Mouse (Mus musculus): ENCODE measurements at regions not wholly inside any gene's neighbourhood (a gene's known extent, or its start where the extent isn't known, plus 50 kb on each side); places are given as distances from the start of the nearest gene placed in this dataset.
A peak's percentile ranks its signal among the peaks of the same experiment; 100 is the strongest.

DNA sequence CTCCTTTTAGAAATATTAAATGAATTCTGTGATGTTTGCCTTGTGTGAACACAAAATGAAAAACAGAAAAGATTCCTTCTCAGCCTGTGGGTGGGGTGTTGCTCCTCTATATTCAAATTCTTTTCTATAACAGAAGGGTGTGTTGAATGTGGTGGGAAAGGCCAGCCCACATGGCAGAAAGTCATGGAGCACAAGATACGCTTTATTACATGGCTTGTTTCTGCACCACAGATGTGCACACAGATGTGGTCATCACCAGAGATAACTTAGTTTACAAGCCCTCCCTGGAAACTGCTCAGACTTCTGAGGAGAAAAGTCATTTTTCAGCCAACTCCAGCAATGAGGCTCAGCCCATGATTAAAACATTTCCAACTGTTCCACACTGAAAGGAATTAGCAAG, 475.1 kb upstream of the Jag1 start:
- ATAC-seq (ENCODE audit: low FRiP score) (no peak), DNase-seq (ENCODE audit: low spot score) (no peak)
- no peak overlapping the region for H3K27ac ChIP-seq (ENCODE audit: low read depth, low read length)
- no peaks in the 10 kb centered on the region for H3K36me3 ChIP-seq (ENCODE audit: control insufficient read depth, insufficient read depth, low read length)
- no peaks in the 10 kb centered on the region for H3K4me1 ChIP-seq (replicated peaks; ENCODE audit: control insufficient read depth, insufficient read depth, low read length)
- no peak overlapping the region for H3K4me2 ChIP-seq (replicated peaks; ENCODE audit: low read depth, low read length)
- no peak overlapping the region for H3K4me3 ChIP-seq (ENCODE audit: low read depth, low read length)
- H3K9me3 ChIP-seq (ENCODE audit: control insufficient read depth, low read length), result no peaks in the 10 kb centered on the region
- H3K27me3 ChIP-seq (ENCODE audit: control insufficient read depth, insufficient read depth, low read length), result no peaks in the 10 kb centered on the region
- 82% methylated on average over 1 of the region's 1 CpGs for WGBS
- no peak overlapping the region for H3K9ac ChIP-seq (ENCODE audit: low read depth, low read length)

DNA sequence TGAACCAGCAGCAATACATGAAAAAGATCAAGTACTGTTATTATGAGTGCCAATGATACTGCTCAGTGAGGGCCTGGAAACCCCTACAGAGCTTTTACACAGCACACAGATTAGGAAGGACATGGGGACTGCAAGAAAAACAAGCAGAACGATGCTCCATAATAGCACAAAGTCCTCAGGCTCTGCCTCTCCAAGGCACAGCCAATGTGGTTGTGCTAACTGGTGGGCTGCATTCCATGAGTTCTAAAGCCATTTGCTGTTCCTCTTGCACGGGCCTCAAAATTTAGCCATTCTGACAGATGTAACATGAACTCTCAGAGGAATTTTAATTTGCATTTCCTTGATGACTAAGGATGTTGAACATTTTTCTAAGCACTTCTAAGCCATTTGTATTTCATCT, 465.0 kb upstream of the Jag1 start:
- WGBS, result 28% methylated on average over 2 of the region's 2 CpGs
- Histone ChIP-seq H3K36me3 (ENCODE audit: control insufficient read depth, insufficient read depth, low read length) (no peaks in the 10 kb centered on the region), H3K27ac (ENCODE audit: low read depth, low read length) (no peak overlapping the region), H3K4me1 (replicated peaks; ENCODE audit: control insufficient read depth, insufficient read depth, low read length) (no peaks in the 10 kb centered on the region), H3K9me3 (ENCODE audit: control insufficient read depth, low read length) (no peaks in the 10 kb centered on the region), H3K27me3 (ENCODE audit: control insufficient read depth, insufficient read depth, low read length) (no peaks in the 10 kb centered on the region), H3K9ac (ENCODE audit: low read depth, low read length) (no peak overlapping the region), H3K4me3 (ENCODE audit: low read depth, low read length) (no peak overlapping the region), H3K4me2 (replicated peaks; ENCODE audit: low read depth, low read length) (no peak overlapping the region)
- ATAC-seq (ENCODE audit: low FRiP score) (no peak), DNase-seq (ENCODE audit: low spot score) (no peak)

DNA sequence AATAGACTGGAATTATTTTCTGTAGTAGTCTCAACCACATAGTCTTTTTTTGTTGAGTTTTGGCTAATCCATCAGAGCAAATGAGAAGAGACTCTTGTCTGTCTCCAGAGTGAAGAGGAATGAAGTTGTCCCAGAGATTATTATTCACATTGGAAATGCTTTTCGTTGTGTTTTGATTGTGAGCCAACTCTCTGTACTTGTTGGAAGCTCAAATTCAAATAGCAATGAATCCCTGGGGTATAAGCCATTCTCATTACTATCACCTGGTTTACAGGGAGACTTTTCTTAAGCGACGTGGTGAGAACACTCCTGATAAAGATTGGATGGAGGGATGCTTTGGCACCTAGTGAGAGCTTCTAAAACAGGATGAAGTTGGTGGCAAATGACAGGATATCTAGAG, 459.3 kb upstream of the Jag1 start:
- DNase-seq (ENCODE audit: low spot score), result no peak
- 82% methylated on average over 3 of the region's 3 CpGs for WGBS

DNA sequence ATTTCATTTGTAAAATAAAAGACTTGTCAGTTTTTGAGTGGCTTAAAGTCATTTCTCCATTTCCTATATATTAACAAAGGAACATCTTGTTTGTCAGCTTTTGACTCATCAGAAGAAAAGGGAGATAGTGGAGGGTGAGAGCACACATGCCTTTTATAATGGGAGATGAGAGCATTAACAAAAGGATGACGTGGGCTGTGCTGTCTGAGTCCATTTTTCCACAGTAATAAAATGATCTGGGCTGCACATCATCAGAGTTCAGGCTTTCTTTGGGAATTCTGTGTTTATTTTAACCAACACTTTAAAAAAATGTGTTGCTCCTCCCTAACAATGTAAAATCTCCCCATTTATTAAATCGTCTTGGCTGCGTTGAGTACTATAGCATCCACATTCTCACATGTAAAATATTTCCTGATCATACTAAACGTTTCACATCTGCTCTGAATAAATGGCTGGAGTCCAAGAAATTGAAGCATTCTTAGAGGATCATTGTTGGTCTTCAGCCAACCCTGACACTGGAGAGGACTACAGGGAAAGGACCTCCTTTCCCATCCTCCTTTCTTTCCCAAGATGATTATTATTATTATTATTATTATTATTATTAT, 458.5 kb upstream of the Jag1 start:
- WGBS, result 81% methylated on average over 4 of the region's 4 CpGs
- H3K36me3 ChIP-seq (ENCODE audit: control insufficient read depth, insufficient read depth, low read length), result no peaks in the 10 kb centered on the region
- no peaks in the 10 kb centered on the region for H3K4me1 ChIP-seq (replicated peaks; ENCODE audit: control insufficient read depth, insufficient read depth, low read length)
- DNase-seq (ENCODE audit: low spot score), result no peak
- no peaks in the 10 kb centered on the region for H3K27me3 ChIP-seq (ENCODE audit: control insufficient read depth, insufficient read depth, low read length)
- H3K9ac ChIP-seq (ENCODE audit: low read depth, low read length), result no peak overlapping the region
- no peak overlapping the region for H3K4me3 ChIP-seq (ENCODE audit: low read depth, low read length)
- H3K9me3 ChIP-seq (ENCODE audit: control insufficient read depth, low read length), result no peaks in the 10 kb centered on the region
- H3K4me2 ChIP-seq (replicated peaks; ENCODE audit: low read depth, low read length), result no peak overlapping the region
- no peak for ATAC-seq (ENCODE audit: low FRiP score)
- H3K27ac ChIP-seq (ENCODE audit: low read depth, low read length), result no peak overlapping the region

More for the DNA sequence above, 459.3 kb upstream of the Jag1 start:
- no peaks in the 10 kb centered on the region for H3K27me3 ChIP-seq (ENCODE audit: control insufficient read depth, insufficient read depth, low read length)
- no peak overlapping the region for H3K9ac ChIP-seq (ENCODE audit: low read depth, low read length)
- H3K9me3 ChIP-seq (ENCODE audit: control insufficient read depth, low read length), result no peaks in the 10 kb centered on the region
- no peaks in the 10 kb centered on the region for H3K36me3 ChIP-seq (ENCODE audit: control insufficient read depth, insufficient read depth, low read length)
- no peak for ATAC-seq (ENCODE audit: low FRiP score)
- H3K4me3 ChIP-seq (ENCODE audit: low read depth, low read length), result no peak overlapping the region
- H3K4me1 ChIP-seq (replicated peaks; ENCODE audit: control insufficient read depth, insufficient read depth, low read length), result no peaks in the 10 kb centered on the region
- no peak overlapping the region for H3K4me2 ChIP-seq (replicated peaks; ENCODE audit: low read depth, low read length)
- no peak overlapping the region for H3K27ac ChIP-seq (ENCODE audit: low read depth, low read length)

DNA sequence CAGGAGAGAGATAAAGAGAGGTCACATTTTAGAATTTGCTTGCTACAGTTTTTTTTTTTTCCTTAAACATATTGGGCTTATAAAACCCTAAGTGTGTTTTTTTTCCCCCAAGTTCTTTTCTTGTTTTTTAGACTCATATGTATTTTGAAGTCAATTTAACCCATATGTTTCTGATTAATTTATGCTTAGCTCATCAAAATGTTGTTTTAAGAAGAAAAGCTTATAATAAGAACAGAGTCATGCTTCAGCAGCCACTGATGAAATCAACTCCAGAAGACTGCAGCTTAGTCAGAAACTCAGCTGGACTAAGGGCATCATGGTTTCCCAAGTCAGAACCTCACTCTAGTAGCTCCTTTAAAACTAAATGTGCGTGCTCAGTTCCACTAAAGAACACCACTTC, 454.7 kb upstream of the Jag1 start:
- Histone ChIP-seq H3K36me3 (ENCODE audit: control insufficient read depth, insufficient read depth, low read length) (no peaks in the 10 kb centered on the region), H3K27ac (ENCODE audit: low read depth, low read length) (no peak overlapping the region), H3K4me3 (ENCODE audit: low read depth, low read length) (no peak overlapping the region), H3K27me3 (ENCODE audit: control insufficient read depth, insufficient read depth, low read length) (no peaks in the 10 kb centered on the region), H3K4me2 (replicated peaks; ENCODE audit: low read depth, low read length) (no peak overlapping the region), H3K9me3 (ENCODE audit: control insufficient read depth, low read length) (no peaks in the 10 kb centered on the region), H3K9ac (ENCODE audit: low read depth, low read length) (no peak overlapping the region), H3K4me1 (replicated peaks; ENCODE audit: control insufficient read depth, insufficient read depth, low read length) (no peaks in the 10 kb centered on the region)
- ATAC-seq (ENCODE audit: low FRiP score), result no peak
- DNase-seq (ENCODE audit: low spot score), result no peak
- WGBS, result 83% methylated on average over 1 of the region's 1 CpGs

DNA sequence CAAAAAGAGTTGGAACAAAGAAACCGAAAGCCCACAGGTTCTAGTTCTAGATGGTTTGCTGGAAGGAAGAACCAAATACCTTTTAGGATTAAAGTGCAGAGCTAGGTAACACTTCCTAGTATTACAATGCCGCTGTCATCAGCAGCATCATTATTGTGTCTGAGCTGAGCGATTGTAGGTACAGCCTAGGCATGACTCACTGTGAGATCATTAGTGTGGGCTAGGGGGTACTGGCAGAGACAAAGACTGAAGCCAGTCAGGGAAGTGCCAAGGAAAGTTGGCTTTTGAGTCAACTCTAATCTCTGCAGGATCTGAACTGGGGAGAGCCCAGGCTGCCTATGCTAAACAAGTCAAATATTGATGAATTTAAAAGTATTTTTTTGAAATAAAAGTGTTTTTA, 450.2 kb upstream of the Jag1 start:
- ATAC-seq (ENCODE audit: low FRiP score) (no peak), DNase-seq (ENCODE audit: low spot score) (no peak)
- WGBS, result 96% methylated on average over 3 of the region's 3 CpGs
- no peak overlapping the region for H3K27ac ChIP-seq (ENCODE audit: low read depth, low read length)
- no peaks in the 10 kb centered on the region for H3K9me3 ChIP-seq (ENCODE audit: control insufficient read depth, low read length)
- H3K27me3 ChIP-seq (ENCODE audit: control insufficient read depth, insufficient read depth, low read length), result no peaks in the 10 kb centered on the region
- no peaks in the 10 kb centered on the region for H3K4me1 ChIP-seq (replicated peaks; ENCODE audit: control insufficient read depth, insufficient read depth, low read length)
- no peak overlapping the region for H3K4me2 ChIP-seq (replicated peaks; ENCODE audit: low read depth, low read length)
- H3K36me3 ChIP-seq (ENCODE audit: control insufficient read depth, insufficient read depth, low read length), result no peaks in the 10 kb centered on the region
- no peak overlapping the region for H3K4me3 ChIP-seq (ENCODE audit: low read depth, low read length)
- H3K9ac ChIP-seq (ENCODE audit: low read depth, low read length), result no peak overlapping the region

DNA sequence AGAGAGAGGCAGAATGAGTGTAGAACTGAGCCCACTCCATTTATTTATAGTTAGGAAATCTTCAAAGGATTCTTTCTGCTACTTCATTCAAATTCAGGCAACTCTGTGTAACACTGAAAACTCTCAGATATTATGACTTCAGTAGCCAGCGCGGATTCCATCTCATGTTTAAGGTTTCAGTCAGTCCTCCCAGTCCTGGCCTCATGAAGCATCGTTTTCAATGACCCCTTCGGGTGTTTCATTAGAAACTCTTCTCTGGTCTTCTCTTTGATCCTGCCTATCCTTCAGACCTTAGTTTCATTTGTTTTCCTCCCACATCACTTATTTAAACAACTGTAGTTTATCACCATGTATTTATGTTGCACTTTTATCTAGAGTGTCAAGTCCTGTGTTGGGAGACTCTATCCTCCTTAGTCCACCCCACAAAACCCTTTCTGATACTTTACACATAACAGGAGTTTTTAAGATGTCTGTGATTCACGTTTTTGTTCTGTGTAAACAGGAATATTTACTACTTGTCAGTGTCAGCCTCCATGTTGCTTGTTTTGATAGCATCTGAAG, 447.7 kb upstream of the Jag1 start:
- no peaks in the 10 kb centered on the region for H3K4me1 ChIP-seq (replicated peaks; ENCODE audit: control insufficient read depth, insufficient read depth, low read length)
- H3K9ac ChIP-seq (ENCODE audit: low read depth, low read length), result no peak overlapping the region
- no peaks in the 10 kb centered on the region for H3K27me3 ChIP-seq (ENCODE audit: control insufficient read depth, insufficient read depth, low read length)
- 75% methylated on average over 5 of the region's 5 CpGs for WGBS
- H3K36me3 ChIP-seq (ENCODE audit: control insufficient read depth, insufficient read depth, low read length), result no peaks in the 10 kb centered on the region
- H3K4me3 ChIP-seq (ENCODE audit: low read depth, low read length), result no peak overlapping the region
- no peak for ATAC-seq (ENCODE audit: low FRiP score)
- DNase-seq (ENCODE audit: low spot score), result no peak
- H3K27ac ChIP-seq (ENCODE audit: low read depth, low read length), result no peak overlapping the region
- H3K4me2 ChIP-seq (replicated peaks; ENCODE audit: low read depth, low read length), result no peak overlapping the region
- H3K9me3 ChIP-seq (ENCODE audit: control insufficient read depth, low read length), result no peaks in the 10 kb centered on the region

DNA sequence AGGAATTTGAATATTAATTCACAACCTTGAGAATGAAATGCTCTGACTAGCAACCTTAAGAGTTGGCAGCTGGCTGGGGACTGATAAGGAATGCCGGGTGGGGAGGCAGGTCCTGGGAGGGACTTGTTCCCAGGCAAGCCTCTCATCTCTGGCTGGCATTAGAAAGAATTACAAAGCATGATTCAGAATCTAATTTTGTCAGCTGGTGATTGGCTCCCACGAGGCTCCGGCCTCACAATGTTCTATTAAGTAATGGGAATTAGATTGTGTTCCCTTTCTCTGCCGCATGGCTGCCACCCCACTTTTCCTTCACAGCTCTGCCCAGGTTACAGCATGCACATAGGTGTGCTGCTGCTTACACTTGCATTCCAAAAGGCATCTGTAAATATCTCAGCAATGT, 443.9 kb upstream of the Jag1 start:
- ATAC-seq (ENCODE audit: low FRiP score) (peak; percentile 72), DNase-seq (ENCODE audit: low spot score) (peak; percentile 9)
- Histone ChIP-seq H3K4me2 (replicated peaks; ENCODE audit: low read depth, low read length) (no peak overlapping the region), H3K4me3 (ENCODE audit: low read depth, low read length) (no peak overlapping the region), H3K9me3 (ENCODE audit: control insufficient read depth, low read length) (no peaks in the 10 kb centered on the region), H3K27ac (ENCODE audit: low read depth, low read length) (no peak overlapping the region), H3K9ac (ENCODE audit: low read depth, low read length) (no peak overlapping the region), H3K36me3 (ENCODE audit: control insufficient read depth, insufficient read depth, low read length) (no peaks in the 10 kb centered on the region), H3K27me3 (ENCODE audit: control insufficient read depth, insufficient read depth, low read length) (no peaks in the 10 kb centered on the region), H3K4me1 (replicated peaks; ENCODE audit: control insufficient read depth, insufficient read depth, low read length) (no peaks in the 10 kb centered on the region)
- 52% methylated on average over 4 of the region's 4 CpGs for WGBS

DNA sequence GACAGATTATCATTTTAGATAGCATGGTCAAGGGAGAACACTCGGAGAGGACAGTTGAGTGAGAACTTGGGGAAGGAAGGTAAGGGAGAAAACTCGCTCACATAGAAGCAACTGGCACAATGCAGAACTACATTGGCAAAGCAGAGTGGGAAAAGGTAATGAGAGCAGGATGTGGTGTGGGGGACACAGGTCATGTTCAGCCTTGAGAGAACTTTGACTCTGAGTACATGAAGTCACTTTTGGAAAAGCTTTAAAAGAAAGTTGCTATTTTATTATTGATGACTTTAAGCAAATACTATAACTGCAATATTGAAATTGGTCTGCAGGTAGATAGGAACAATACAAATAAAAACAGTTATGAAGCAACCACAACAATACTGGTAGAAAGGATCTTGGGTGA, 437.4 kb upstream of the Jag1 start:
- H3K4me2 ChIP-seq (replicated peaks; ENCODE audit: low read depth, low read length), result no peak overlapping the region
- no peaks in the 10 kb centered on the region for H3K9me3 ChIP-seq (ENCODE audit: control insufficient read depth, low read length)
- ATAC-seq (ENCODE audit: low FRiP score), result no peak
- H3K27ac ChIP-seq (ENCODE audit: low read depth, low read length), result no peak overlapping the region
- H3K4me1 ChIP-seq (replicated peaks; ENCODE audit: control insufficient read depth, insufficient read depth, low read length), result no peaks in the 10 kb centered on the region
- no peak for DNase-seq (ENCODE audit: low spot score)
- no peak overlapping the region for H3K9ac ChIP-seq (ENCODE audit: low read depth, low read length)
- no peaks in the 10 kb centered on the region for H3K36me3 ChIP-seq (ENCODE audit: control insufficient read depth, insufficient read depth, low read length)
- H3K4me3 ChIP-seq (ENCODE audit: low read depth, low read length), result no peak overlapping the region
- H3K27me3 ChIP-seq (ENCODE audit: control insufficient read depth, insufficient read depth, low read length), result no peaks in the 10 kb centered on the region
- 82% methylated on average over 2 of the region's 2 CpGs for WGBS
